Mouse (Mus musculus) liver, embryonic 12.5 days (tissue): ENCODE data around the gene Yod1. TPM values are rescaled to one million over a fixed set of nuclear protein-coding genes. Genes with fewer than 3 reads are reported as not detected.

Source experiments
- polyA plus RNA-seq: library from polyadenylated mRNA; unstranded; fragments of >200 nt; fragmentation: Nextera tagmentation; extraction: Ambion mirVana; gene quantifications from 2 replicates; pipeline ENCODE4 v1.2.1, GENCODE M21; 2016

Yod1 gene
- polyA plus RNA-seq, 1 experiment from 2014 or later, result 49.7 TPM

Other genes with a start within 250 kb of the Yod1 start
- not detected in 2 replicates for gene Zp3r, start 87.7 kb upstream of the Yod1 start, polyA plus RNA-seq
- 0.35 and 0.38 TPM in 2 replicates for gene C4bp, start 55.7 kb upstream of the Yod1 start, polyA plus RNA-seq
- gene Gm29427, start 1.5 kb upstream of the Yod1 start, polyA plus RNA-seq, result not detected in 2 replicates
- 7.1 and 9.0 TPM in 2 replicates for gene Pfkfb2, start 11.9 kb downstream of the Yod1 start, polyA plus RNA-seq
- gene AA986860, start 14.6 kb downstream of the Yod1 start, polyA plus RNA-seq, result 8.0 and 8.5 TPM in 2 replicates
- gene Fcamr, start 83.6 kb downstream of the Yod1 start, polyA plus RNA-seq, result not detected in 2 replicates
- 0.11 and 0.13 TPM in 2 replicates for gene Pigr, start 109.4 kb downstream of the Yod1 start, polyA plus RNA-seq
- gene Fcmr, start 148.3 kb downstream of the Yod1 start, polyA plus RNA-seq, result not detected in 2 replicates
- not detected in 2 replicates for gene Il24, start 170.1 kb downstream of the Yod1 start, polyA plus RNA-seq
- gene Il20, start 194.1 kb downstream of the Yod1 start, polyA plus RNA-seq, result not detected in 2 replicates
- not detected in 2 replicates for gene Il19, start 222.8 kb downstream of the Yod1 start, polyA plus RNA-seq